Mouse (Mus musculus): ENCODE measurements at regions not wholly inside any gene's neighbourhood (a gene's known extent, or its start where the extent isn't known, plus 50 kb on each side); places are given as distances from the start of the nearest gene placed in this dataset.

- Histone ChIP-seq H3K4me1 (ENCODE audit: insufficient read depth) (no peaks in the 10 kb centered on the region), H3K36me3 (ENCODE audit: insufficient read depth) (no peaks in the 10 kb centered on the region), H3K27me3 (ENCODE audit: insufficient read depth, low read length) (no peaks in the 10 kb centered on the region), H3K9me3 (ENCODE audit: low read depth, low read length) (no peaks in the 10 kb centered on the region), H3K4me3 (ENCODE audit: low read depth, low read length) (no peak overlapping the region), H3K27ac (ENCODE audit: low read depth) (no peak overlapping the region), H3K9ac (no peak overlapping the region), H3K4me2 (no peak overlapping the region)
- 64% methylated on average over 4 of the region's 4 CpGs for WGBS
- no peak for TF ChIP-seq CTCF (IDR thresholded peaks at IDR 0.05; ENCODE audit: low read depth)
- DNase-seq (no peak), ATAC-seq (ENCODE audit: insufficient read depth) (no peak)
Observed at GRCm38 (mm10) chr10:104444926-104445325, 251.1 kb downstream of the Gm4340 start.

GRCm38 (mm10) chr10:104455549-104456351 lies 261.9 kb downstream of the Gm4340 start:
- H3K9me3 ChIP-seq (ENCODE audit: low read depth, low read length) = no peaks in the 10 kb centered on the region
- no peak for ATAC-seq (ENCODE audit: insufficient read depth)
- H3K4me3 ChIP-seq (ENCODE audit: low read depth, low read length) = no peak overlapping the region
- H3K9ac ChIP-seq = no peak overlapping the region
- no peaks in the 10 kb centered on the region for H3K4me1 ChIP-seq (ENCODE audit: insufficient read depth)
- peak overlapping the region; percentile 36; the same call in 1 of the 2 replicates for H3K4me2 ChIP-seq
- 53% methylated on average over 14 of the region's 14 CpGs for WGBS
- no peaks in the 10 kb centered on the region for H3K36me3 ChIP-seq (ENCODE audit: insufficient read depth)
- DNase-seq = no peak
- H3K27me3 ChIP-seq (ENCODE audit: insufficient read depth, low read length) = no peaks in the 10 kb centered on the region
- no peak overlapping the region for H3K27ac ChIP-seq (ENCODE audit: low read depth)
- TF ChIP-seq CTCF (IDR thresholded peaks at IDR 0.05; ENCODE audit: low read depth) = no peak

GRCm38 (mm10) chr10:104456352-104456725 lies 262.5 kb downstream of the Gm4340 start:
- Histone ChIP-seq H3K4me3 (ENCODE audit: low read depth, low read length) (no peak overlapping the region), H3K27me3 (ENCODE audit: insufficient read depth, low read length) (no peaks in the 10 kb centered on the region), H3K4me1 (ENCODE audit: insufficient read depth) (no peaks in the 10 kb centered on the region), H3K27ac (ENCODE audit: low read depth) (no peak overlapping the region), H3K9ac (no peak overlapping the region), H3K36me3 (ENCODE audit: insufficient read depth) (no peaks in the 10 kb centered on the region), H3K4me2 (peak overlapping the region; percentile 36; the same call in 1 of the 2 replicates), H3K9me3 (ENCODE audit: low read depth, low read length) (no peaks in the 10 kb centered on the region)
- ATAC-seq (ENCODE audit: insufficient read depth) (no peak), DNase-seq (no peak)
- TF ChIP-seq CTCF (IDR thresholded peaks at IDR 0.05; ENCODE audit: low read depth) = no peak
- whole genome bisulfite sequencing = 57% methylated on average over 5 of the region's 5 CpGs

GRCm38 (mm10) chr10:104486226-104486944 lies 292.5 kb downstream of the Gm4340 start:
- DNase-seq = no peak
- no peak overlapping the region for H3K4me2 ChIP-seq
- TF ChIP-seq CTCF (IDR thresholded peaks at IDR 0.05; ENCODE audit: low read depth) = no peak
- no peak overlapping the region for H3K9ac ChIP-seq
- no peaks in the 10 kb centered on the region for H3K4me1 ChIP-seq (ENCODE audit: insufficient read depth)
- ATAC-seq (ENCODE audit: insufficient read depth) = no peak; the same call in 1 of the 2 replicates
- 97% methylated on average over 5 of the region's 5 CpGs for WGBS
- no peak overlapping the region for H3K4me3 ChIP-seq (ENCODE audit: low read depth, low read length)
- H3K9me3 ChIP-seq (ENCODE audit: low read depth, low read length) = no peaks in the 10 kb centered on the region
- H3K36me3 ChIP-seq (ENCODE audit: insufficient read depth) = no peaks in the 10 kb centered on the region
- no peak overlapping the region for H3K27ac ChIP-seq (ENCODE audit: low read depth)
- H3K27me3 ChIP-seq (ENCODE audit: insufficient read depth, low read length) = no peaks in the 10 kb centered on the region

GRCm38 (mm10) chr10:104489301-104489700 lies 295.5 kb downstream of the Gm4340 start:
- DNase-seq = no peak
- Histone ChIP-seq H3K27me3 (ENCODE audit: insufficient read depth, low read length) (no peaks in the 10 kb centered on the region), H3K36me3 (ENCODE audit: insufficient read depth) (no peaks in the 10 kb centered on the region), H3K27ac (ENCODE audit: low read depth) (no peak overlapping the region), H3K4me1 (ENCODE audit: insufficient read depth) (no peaks in the 10 kb centered on the region), H3K4me3 (ENCODE audit: low read depth, low read length) (no peak overlapping the region), H3K9ac (no peak overlapping the region), H3K9me3 (ENCODE audit: low read depth, low read length) (no peaks in the 10 kb centered on the region), H3K4me2 (no peak overlapping the region)
- WGBS = 65% methylated on average over 4 of the region's 4 CpGs
- ATAC-seq (ENCODE audit: insufficient read depth) = no peak
- no peak for TF ChIP-seq CTCF (IDR thresholded peaks at IDR 0.05; ENCODE audit: low read depth)

- DNase-seq = peak; percentile 12
- no peak for TF ChIP-seq CTCF (IDR thresholded peaks at IDR 0.05; ENCODE audit: low read depth)
- WGBS = 46% methylated on average over 2 of the region's 2 CpGs
Observed at GRCm38 (mm10) chr10:104490943-104491631, 297.2 kb downstream of the Gm4340 start.

More at GRCm38 (mm10) chr10:104490943-104491631, 297.2 kb downstream of the Gm4340 start:
- no peaks in the 10 kb centered on the region for H3K9me3 ChIP-seq (ENCODE audit: low read depth, low read length)
- no peak overlapping the region for H3K27ac ChIP-seq (ENCODE audit: low read depth)
- no peak overlapping the region for H3K4me3 ChIP-seq (ENCODE audit: low read depth, low read length)
- no peak overlapping the region for H3K4me2 ChIP-seq
- no peaks in the 10 kb centered on the region for H3K4me1 ChIP-seq (ENCODE audit: insufficient read depth)
- H3K36me3 ChIP-seq (ENCODE audit: insufficient read depth) = no peaks in the 10 kb centered on the region
- ATAC-seq (ENCODE audit: insufficient read depth) = no peak
- H3K9ac ChIP-seq = no peak overlapping the region
- no peaks in the 10 kb centered on the region for H3K27me3 ChIP-seq (ENCODE audit: insufficient read depth, low read length)

Data from lung, embryonic 14.5 days (tissue).